Mouse (Mus musculus) erythroblast, adult 5-6 weeks (primary cell): ENCODE measurements at regions not wholly inside any gene's neighbourhood (a gene's known extent, or its start where the extent isn't known, plus 50 kb on each side); places are given as distances from the start of the nearest gene placed in this dataset.

Experiments
- ATAC-seq: replicated peaks from 2 replicates; pipeline ENCODE4 v1.8.0; 2016; ENCODE audit warnings: moderate number of reproducible peaks, mild to moderate bottlenecking, moderate TSS enrichment, inconsistent platforms; ENCODE audit not compliant: poor library complexity, low FRiP score, severe bottlenecking

- ATAC-seq = no peak
These were observed 127.9 kb downstream of the Opa1 start for GRCm38 (mm10) chr16:29706996-29707395.

- no peak for ATAC-seq
These were observed 128.5 kb downstream of the Opa1 start for GRCm38 (mm10) chr16:29707656-29708055.

GRCm38 (mm10) chr16:29709072-29709471, 129.9 kb downstream of the Opa1 start:
- ATAC-seq = no peak

- ATAC-seq = no peak
These were observed 132.3 kb downstream of the Opa1 start for GRCm38 (mm10) chr16:29711386-29711785.

GRCm38 (mm10) chr16:29711912-29712681, 133.0 kb downstream of the Opa1 start:
- ATAC-seq = no peak

GRCm38 (mm10) chr16:29714612-29715127, 135.5 kb downstream of the Opa1 start:
- no peak for ATAC-seq

- no peak for ATAC-seq
These were observed 139.8 kb downstream of the Opa1 start for GRCm38 (mm10) chr16:29718965-29719364.

- no peak for ATAC-seq
These were observed 140.7 kb downstream of the Opa1 start for GRCm38 (mm10) chr16:29719571-29720451.

GRCm38 (mm10) chr16:29725153-29725552, 146.0 kb downstream of the Opa1 start:
- ATAC-seq = no peak

- no peak for ATAC-seq
These were observed 146.4 kb downstream of the Opa1 start for GRCm38 (mm10) chr16:29725563-29725962.

GRCm38 (mm10) chr16:29727397-29727796, 148.3 kb downstream of the Opa1 start:
- ATAC-seq = no peak

- no peak for ATAC-seq
These were observed 149.8 kb downstream of the Opa1 start for GRCm38 (mm10) chr16:29728769-29729481.

GRCm38 (mm10) chr16:29730010-29730409, 150.9 kb downstream of the Opa1 start:
- ATAC-seq = no peak

- no peak for ATAC-seq
These were observed 153.8 kb downstream of the Opa1 start for GRCm38 (mm10) chr16:29732889-29733288.

GRCm38 (mm10) chr16:29733847-29734246, 154.7 kb downstream of the Opa1 start:
- no peak for ATAC-seq

GRCm38 (mm10) chr16:29734324-29734723, 155.2 kb downstream of the Opa1 start:
- no peak for ATAC-seq

- no peak for ATAC-seq
These were observed 155.7 kb downstream of the Opa1 start for GRCm38 (mm10) chr16:29734738-29735250.

GRCm38 (mm10) chr16:29735371-29736008, 156.4 kb downstream of the Opa1 start:
- no peak for ATAC-seq

- no peak for ATAC-seq
These were observed 157.1 kb downstream of the Opa1 start for GRCm38 (mm10) chr16:29736211-29736610.
